Mouse (Mus musculus): ENCODE results near the gene Fads2. TPM values are rescaled to one million over a fixed set of nuclear protein-coding genes. Genes with fewer than 3 reads are reported as not detected.

Fads2 gene
- polyA plus RNA-seq, 1 experiment, result 157 TPM

DNA sequence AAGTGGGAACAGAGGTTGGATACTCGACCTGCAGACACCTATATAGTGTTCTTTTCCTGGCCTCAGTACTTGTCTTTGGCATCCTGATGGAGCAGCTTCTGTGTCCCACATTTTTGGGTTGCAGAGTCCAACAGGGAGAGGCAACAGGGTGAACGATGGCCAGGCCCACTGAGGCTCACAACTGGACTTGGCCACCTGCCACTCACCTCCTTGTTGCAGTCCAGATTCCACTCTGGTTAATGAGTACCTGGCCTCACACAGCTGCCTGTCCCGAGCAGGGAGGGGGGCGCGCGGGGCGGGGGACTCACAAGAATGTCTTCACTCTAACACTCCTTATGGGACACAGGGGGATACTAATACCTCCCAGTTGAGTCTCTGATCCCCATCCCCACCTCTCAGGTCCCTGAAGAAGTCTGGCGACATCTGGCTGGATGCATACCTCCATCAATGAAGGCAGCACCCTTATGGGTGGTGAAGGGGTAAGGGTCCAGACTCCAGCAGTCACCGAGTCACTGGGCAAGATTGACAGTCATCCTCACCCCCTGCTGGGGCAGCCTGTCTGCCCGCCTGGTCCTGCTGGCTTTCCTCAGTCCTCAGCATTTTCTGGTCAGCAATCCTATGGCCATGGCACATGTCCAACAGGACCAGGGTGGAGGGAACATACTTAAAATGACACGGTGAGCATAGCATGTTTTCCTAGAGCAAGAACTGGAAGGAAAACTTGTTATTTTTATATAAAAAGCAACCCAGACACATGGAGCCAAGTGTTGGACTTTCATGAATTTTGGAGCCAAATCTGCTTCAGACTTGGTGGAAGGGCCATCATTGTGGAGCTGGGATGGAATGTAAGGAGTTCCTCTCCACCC is 43.8 kb downstream of the Fads2 start:
- H3K36me3 ChIP-seq (ENCODE audit: control insufficient read depth, insufficient read depth), result peaks cover 82% of the 10 kb centered on the region
- no peaks in the 10 kb centered on the region for H3K27me3 ChIP-seq (ENCODE audit: control insufficient read depth, insufficient read depth, insufficient read length)
- no peaks in the 10 kb centered on the region for H3K79me2 ChIP-seq (ENCODE audit: control insufficient read depth, insufficient read depth)
- H3ac ChIP-seq (ENCODE audit: control insufficient read depth, insufficient read length), result no peak overlapping the region
- no peak overlapping the region for H3K4me2 ChIP-seq (ENCODE audit: low read depth)
- no peak overlapping the region for H3K4me3 ChIP-seq
- TF ChIP-seq TCF12 (IDR thresholded peaks at IDR 0.05; ENCODE audit: insufficient read depth, poor library complexity, severe bottlenecking) (no peak), MAX (IDR thresholded peaks at IDR 0.05; ENCODE audit: low read depth) (no peak), CEBPB (IDR thresholded peaks at IDR 0.05; ENCODE audit: insufficient read depth, poor library complexity, severe bottlenecking) (no peak), POLR2AphosphoS2 (IDR thresholded peaks at IDR 0.05; ENCODE audit: insufficient read length, low read depth) (peak; percentile 13), MYOG (IDR thresholded peaks at IDR 0.05; ENCODE audit: control insufficient read depth in 1 of 3, insufficient read depth in 1 of 3, insufficient read length in 2 of 3, low read depth in 2 of 3) (no peak), REST (IDR thresholded peaks at IDR 0.05; ENCODE audit: insufficient read depth, insufficient read length) (no peak), POLR2A (IDR thresholded peaks at IDR 0.05; ENCODE audit: insufficient read length, low read depth) (no peak), SRF (IDR thresholded peaks at IDR 0.05; ENCODE audit: control insufficient read depth, insufficient read length, low read depth) (no peak)

DNA sequence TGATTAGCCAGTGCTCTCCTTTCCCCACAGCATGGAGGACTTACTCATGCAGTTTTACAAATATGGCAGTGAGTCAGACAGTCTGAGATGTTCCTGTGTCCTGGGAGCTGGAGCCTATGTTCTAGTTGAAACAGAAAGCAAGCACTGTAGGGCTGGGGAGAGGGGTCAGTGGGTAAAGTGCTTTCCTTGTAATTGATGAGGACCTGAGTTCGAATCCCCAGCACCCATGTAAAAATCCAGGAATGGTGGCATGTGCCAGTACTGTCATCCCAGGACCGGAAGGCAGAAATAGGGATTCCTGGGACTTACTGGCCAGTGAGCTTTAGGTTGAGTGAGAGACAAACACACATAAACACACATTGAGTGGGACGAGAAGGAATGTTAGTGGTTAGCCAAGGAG is 44.9 kb downstream of the Fads2 start:
- Histone ChIP-seq H3ac (ENCODE audit: control insufficient read depth, insufficient read length) (no peak overlapping the region), H3K36me3 (ENCODE audit: control insufficient read depth, insufficient read depth) (peaks cover 83% of the 10 kb centered on the region), H3K4me3 (no peak overlapping the region), H3K79me2 (ENCODE audit: control insufficient read depth, insufficient read depth) (peaks cover 5% of the 10 kb centered on the region), H3K4me2 (ENCODE audit: low read depth) (no peak overlapping the region), H3K27me3 (ENCODE audit: control insufficient read depth, insufficient read depth, insufficient read length) (no peaks in the 10 kb centered on the region)
- TF ChIP-seq SRF (IDR thresholded peaks at IDR 0.05; ENCODE audit: control insufficient read depth, insufficient read length, low read depth) (no peak), MYOD1 (IDR thresholded peaks at IDR 0.05; ENCODE audit: control insufficient read depth in 1 of 3, insufficient read length in 2 of 3, low read depth in 2 of 3) (no peak), TCF12 (IDR thresholded peaks at IDR 0.05; ENCODE audit: insufficient read depth, poor library complexity, severe bottlenecking) (no peak), POLR2A (IDR thresholded peaks at IDR 0.05; ENCODE audit: insufficient read length, low read depth) (no peak), MYOG (IDR thresholded peaks at IDR 0.05; ENCODE audit: control insufficient read depth in 1 of 3, insufficient read depth in 1 of 3, insufficient read length in 2 of 3, low read depth in 2 of 3) (no peak), USF1 (IDR thresholded peaks at IDR 0.05; ENCODE audit: low read depth) (no peak), REST (IDR thresholded peaks at IDR 0.05; ENCODE audit: insufficient read depth, insufficient read length) (no peak), POLR2AphosphoS2 (IDR thresholded peaks at IDR 0.05; ENCODE audit: insufficient read length, low read depth) (no peak), TCF3 (IDR thresholded peaks at IDR 0.05; ENCODE audit: insufficient read length, low read depth) (no peak), CEBPB (IDR thresholded peaks at IDR 0.05; ENCODE audit: insufficient read depth, poor library complexity, severe bottlenecking) (no peak)

- TF ChIP-seq POLR2A (IDR thresholded peaks at IDR 0.05; ENCODE audit: insufficient read length, low read depth) (peak; percentile 48), POLR2AphosphoS2 (IDR thresholded peaks at IDR 0.05; ENCODE audit: insufficient read length, low read depth) (peak; percentile 83), USF1 (IDR thresholded peaks at IDR 0.05; ENCODE audit: low read depth) (no peak)
- H3K79me2 ChIP-seq (ENCODE audit: control insufficient read depth, insufficient read depth), result peaks cover 12% of the 10 kb centered on the region
- H3K27me3 ChIP-seq (ENCODE audit: control insufficient read depth, insufficient read depth, insufficient read length), result no peaks in the 10 kb centered on the region
- H3K36me3 ChIP-seq (ENCODE audit: control insufficient read depth, insufficient read depth), result peaks cover 80% of the 10 kb centered on the region
- no peak overlapping the region for H3K4me2 ChIP-seq (ENCODE audit: low read depth)
- no peak overlapping the region for H3K4me3 ChIP-seq
- no peak overlapping the region for H3ac ChIP-seq (ENCODE audit: control insufficient read depth, insufficient read length)
These were observed 45.5 kb downstream of the Fads2 start for GRCm38 (mm10) chr19:10055783-10056660.

- Histone ChIP-seq H3ac (ENCODE audit: control insufficient read depth, insufficient read length) (no peak overlapping the region), H3K27me3 (ENCODE audit: control insufficient read depth, insufficient read depth, insufficient read length) (no peaks in the 10 kb centered on the region), H3K36me3 (ENCODE audit: control insufficient read depth, insufficient read depth) (peaks cover 87% of the 10 kb centered on the region), H3K4me2 (ENCODE audit: low read depth) (no peak overlapping the region), H3K79me2 (ENCODE audit: control insufficient read depth, insufficient read depth) (peaks cover 19% of the 10 kb centered on the region), H3K4me3 (no peak overlapping the region)
- TF ChIP-seq MAX (IDR thresholded peaks at IDR 0.05; ENCODE audit: low read depth) (no peak), USF1 (IDR thresholded peaks at IDR 0.05; ENCODE audit: low read depth) (no peak), TCF12 (IDR thresholded peaks at IDR 0.05; ENCODE audit: insufficient read depth, poor library complexity, severe bottlenecking) (no peak), POLR2AphosphoS2 (IDR thresholded peaks at IDR 0.05; ENCODE audit: insufficient read length, low read depth) (peak; percentile 4), MYOG (IDR thresholded peaks at IDR 0.05; ENCODE audit: control insufficient read depth in 1 of 3, insufficient read depth in 1 of 3, insufficient read length in 2 of 3, low read depth in 2 of 3) (no peak), REST (IDR thresholded peaks at IDR 0.05; ENCODE audit: insufficient read depth, insufficient read length) (no peak), TCF3 (IDR thresholded peaks at IDR 0.05; ENCODE audit: insufficient read length, low read depth) (no peak), MYOD1 (IDR thresholded peaks at IDR 0.05; ENCODE audit: control insufficient read depth in 1 of 3, insufficient read length in 2 of 3, low read depth in 2 of 3) (no peak)
These were observed 46.3 kb downstream of the Fads2 start for GRCm38 (mm10) chr19:10055261-10055660.
